Mouse (Mus musculus) heart, postnatal 0 days (tissue): Measurements from ENCODE around the gene Fbxw9. TPM values are rescaled to one million over a fixed set of nuclear protein-coding genes. Genes with fewer than 3 reads are reported as not detected.
A peak's percentile ranks its signal among the peaks of the same experiment; 100 is the strongest.

Experiments
- ATAC-seq: fragments of 200-750 bp; cut with Nextera tagmentation; 2 replicates; pipeline ENCODE4 v1.8.0; 2017; ENCODE audit warnings: low read depth, moderate number of reproducible peaks, moderate library complexity; ENCODE audit not compliant: insufficient read depth
- DNase-seq: peaks from one replicate; pipeline ENCODE4 v3.0.0-alpha.2; 2016; ENCODE audit warnings: low spot score
- H3K27ac ChIP-seq: fragments of 300-500 bp; sonication (generic); 2 replicates; pipeline ENCODE4 v1.5.1; 2014; ENCODE audit warnings: low read depth, mild to moderate bottlenecking
- H3K27me3 ChIP-seq: fragments of 300-500 bp; sonication (generic); 2 replicates; pipeline ENCODE4 v1.6.1; 2014; ENCODE audit warnings: low read length, mixed read lengths; ENCODE audit not compliant: control insufficient read depth, insufficient read depth
- H3K36me3 ChIP-seq: fragments of 300-500 bp; sonication (generic); replicated peaks from 2 replicates; pipeline ENCODE4 v1.6.1; 2014; ENCODE audit warnings: low read length, mixed read lengths; ENCODE audit not compliant: control insufficient read depth, insufficient read depth
- H3K4me1 ChIP-seq: fragments of 300-500 bp; sonication (generic); 2 replicates; pipeline ENCODE4 v1.6.1; 2014; ENCODE audit warnings: antibody characterized with exemption; ENCODE audit not compliant: control insufficient read depth, insufficient read depth
- H3K4me2 ChIP-seq: fragments of 300-500 bp; sonication (generic); 2 replicates; pipeline ENCODE4 v1.6.1; 2014; ENCODE audit warnings: low read depth, mild to moderate bottlenecking, low read length, moderate library complexity
- H3K4me3 ChIP-seq: fragments of 300-500 bp; sonication (generic); 2 replicates; pipeline ENCODE4 v1.5.1; 2014; ENCODE audit warnings: low read depth, low read length
- H3K9ac ChIP-seq: fragments of 300-500 bp; sonication (generic); replicated peaks from 2 replicates; pipeline ENCODE4 v1.6.1; 2014; ENCODE audit warnings: low read depth, low read length, mixed read lengths
- H3K9me3 ChIP-seq: fragments of 300-500 bp; sonication (generic); replicated peaks from 2 replicates; pipeline ENCODE4 v1.6.1; 2016; ENCODE audit warnings: low read length; ENCODE audit not compliant: control insufficient read depth
- CTCF ChIP-seq: IDR thresholded peaks from 2 replicates; pipeline ENCODE4 v1.5.1; 2016; ENCODE audit warnings: antibody characterized with exemption, control low read depth, low read depth
- EP300 ChIP-seq: IDR thresholded peaks from 2 replicates; pipeline ENCODE4 v1.6.1; 2016; ENCODE audit warnings: antibody characterized with exemption, low read depth
- WGBS: fragments of 180-500 bp; shearing (Covaris S2); extraction: QIAGEN DNeasy Blood & Tissue Kit; methylation state at CpG from one replicate; pipeline ENCODE4 v1.1.7; 2014; 5-methylcytosine and 5-hydroxymethylcytosine counted together
- polyA plus RNA-seq: library from polyadenylated mRNA; unstranded; fragments of >200 nt; fragmentation: Nextera tagmentation; extraction: Ambion mirVana; gene quantifications from 2 replicates; pipeline ENCODE4 v1.2.1, GENCODE M21; 2015
- total RNA-seq: library from RNA; depleted of rRNA; stranded (reverse); fragments of >200 nt; gene quantifications from 2 replicates; pipeline ENCODE4 v1.2.3, GENCODE M21; 2014; ENCODE audit warnings: low replicate concordance

The Fbxw9 gene
- total and polyA plus RNA-seq, 2 experiments from 2014 or later = 16.5 to 32.6 TPM

DNA sequence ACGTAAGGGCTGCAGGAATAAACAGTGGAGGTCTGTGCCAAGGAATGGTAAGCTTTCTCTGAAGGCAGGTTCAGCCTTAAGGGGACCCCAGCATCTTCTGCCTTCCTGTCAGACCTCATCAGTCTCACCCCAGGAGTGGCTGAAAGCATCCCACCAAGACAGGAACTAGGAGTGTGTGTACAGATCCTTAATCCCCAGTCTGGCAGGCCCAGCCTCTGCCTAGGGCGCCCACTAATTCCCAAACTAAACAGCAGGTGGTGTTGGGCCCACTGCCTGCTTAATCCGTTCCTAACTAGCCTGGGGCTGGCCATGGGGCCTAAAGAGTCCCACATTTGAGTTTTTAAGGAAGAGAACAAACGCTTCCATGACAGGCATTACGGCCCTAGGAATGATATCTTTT, 42.6 kb upstream of the Fbxw9 start:
- TF ChIP-seq EP300 (no peak), CTCF (no peak)
- Histone ChIP-seq H3K9me3 (no peaks in the 10 kb centered on the region), H3K9ac (no peak overlapping the region), H3K27me3 (peaks cover 23% of the 10 kb centered on the region), H3K4me1 (no peaks in the 10 kb centered on the region), H3K27ac (no peak overlapping the region), H3K4me2 (no peak overlapping the region), H3K4me3 (no peak overlapping the region), H3K36me3 (peaks cover 46% of the 10 kb centered on the region)
- DNase-seq (no peak), ATAC-seq (no peak)
- 53% methylated on average over 5 of the region's 5 CpGs for WGBS

DNA sequence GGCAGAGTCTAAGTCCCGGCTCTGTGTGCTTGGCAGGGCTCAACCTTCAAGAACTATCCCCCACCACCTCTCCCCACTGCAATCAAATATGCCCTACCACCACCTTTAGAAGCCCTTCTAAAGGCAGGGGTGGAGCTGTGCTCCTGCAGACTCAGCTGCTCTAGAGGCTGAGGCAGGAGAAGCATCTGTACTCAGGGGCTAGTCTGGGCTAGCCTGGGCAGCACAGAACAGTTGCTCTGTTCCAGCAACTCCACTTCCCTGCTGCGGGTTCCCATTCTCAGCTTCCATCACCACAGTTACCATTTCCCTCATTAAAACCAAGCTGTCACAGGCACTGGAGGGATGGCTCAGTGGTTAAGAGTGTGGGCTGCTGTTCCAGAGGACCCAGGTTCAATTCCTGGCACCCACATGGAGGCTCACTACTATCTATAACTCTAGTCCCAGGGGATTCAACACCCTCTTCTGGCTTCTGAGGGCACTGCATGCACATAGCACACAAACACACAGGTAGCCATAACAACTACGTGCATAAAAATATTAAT, 38.3 kb upstream of the Fbxw9 start:
- TF ChIP-seq EP300 (no peak), CTCF (no peak)
- 96% methylated on average over 3 of the region's 3 CpGs for WGBS

DNA sequence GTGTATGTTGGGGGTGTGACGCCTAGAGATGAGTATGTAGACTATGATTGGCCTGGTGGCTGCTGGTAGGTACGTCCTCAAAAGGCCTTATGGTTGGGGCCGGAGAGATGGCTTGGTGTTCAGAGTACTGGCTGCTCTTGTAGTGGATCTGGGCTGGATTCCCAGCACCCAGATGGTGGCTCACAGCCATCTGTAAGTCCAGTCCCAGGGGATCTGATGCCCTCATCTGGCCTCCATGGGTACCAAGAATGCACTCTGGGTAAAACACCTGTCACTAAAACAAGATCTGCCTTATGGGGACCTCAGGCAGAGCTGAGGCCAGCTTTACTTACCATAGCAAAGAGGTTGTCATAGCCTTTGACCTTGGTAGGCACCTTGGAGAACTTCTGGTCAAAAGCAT, 36.0 kb upstream of the Fbxw9 start:
- Histone ChIP-seq H3K27ac (no peak overlapping the region), H3K27me3 (no peaks in the 10 kb centered on the region), H3K4me3 (no peak overlapping the region), H3K9me3 (no peaks in the 10 kb centered on the region), H3K4me2 (peak overlapping the region; percentile 91; the same call in 1 of the 2 replicates), H3K9ac (no peak overlapping the region), H3K4me1 (peaks cover 31% of the 10 kb centered on the region), H3K36me3 (peaks cover 43% of the 10 kb centered on the region)
- DNase-seq = no peak
- no peak for ATAC-seq
- TF ChIP-seq EP300 (no peak), CTCF (no peak)
- 95% methylated on average over 3 of the region's 3 CpGs for WGBS

More for the DNA sequence above, 38.3 kb upstream of the Fbxw9 start:
- H3K36me3 ChIP-seq = peaks cover 60% of the 10 kb centered on the region
- H3K4me3 ChIP-seq = no peak overlapping the region
- no peak for ATAC-seq
- H3K9me3 ChIP-seq = no peaks in the 10 kb centered on the region
- H3K27ac ChIP-seq = no peak overlapping the region
- no peak for DNase-seq
- H3K27me3 ChIP-seq = no peaks in the 10 kb centered on the region
- H3K4me1 ChIP-seq = peaks cover 18% of the 10 kb centered on the region
- no peak overlapping the region for H3K9ac ChIP-seq
- H3K4me2 ChIP-seq = no peak overlapping the region

DNA sequence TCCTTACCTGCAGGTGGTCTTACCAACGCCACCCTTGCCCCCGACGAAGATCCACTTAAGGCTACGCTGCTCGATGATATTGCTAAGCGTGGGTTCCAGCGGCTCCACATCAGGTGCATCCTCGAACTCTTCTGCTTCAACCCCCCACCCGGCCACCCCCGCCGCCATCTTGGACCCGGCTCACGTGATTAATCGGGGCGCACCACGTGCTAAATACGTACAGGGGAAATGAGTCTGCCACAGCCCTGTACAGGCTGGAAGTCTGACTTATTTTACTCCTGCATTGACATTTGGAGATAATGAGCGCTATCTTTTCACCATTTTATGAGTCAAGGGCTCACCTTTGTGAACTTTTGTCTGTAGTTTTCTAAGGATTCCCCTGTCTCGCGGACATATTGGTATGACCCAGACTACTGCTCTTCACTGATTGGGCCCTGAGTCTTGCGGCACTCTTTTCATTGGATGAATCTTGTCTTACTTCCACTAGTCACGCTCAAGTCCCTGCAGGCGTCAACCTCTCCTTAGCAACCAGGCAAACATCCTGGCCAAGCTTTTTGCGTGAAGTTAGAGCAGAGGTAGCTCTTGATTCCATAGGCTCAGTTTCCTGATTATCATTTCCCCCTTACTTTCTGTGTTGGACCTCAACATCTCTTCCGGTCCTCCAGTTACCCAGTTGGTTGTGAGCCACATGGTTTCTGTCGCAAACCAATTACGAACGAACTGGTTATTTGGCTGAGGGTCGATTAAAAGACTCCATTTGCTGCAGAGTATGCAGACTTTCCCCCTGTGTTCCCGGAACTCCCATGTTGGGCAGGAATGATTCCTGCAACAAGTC, 34.5 kb upstream of the Fbxw9 start, which contains the start of gene Asna1:
Asna1 (minus strand) TSS at position 184 of the 835 bp plus-strand sequence.
- no peaks in the 10 kb centered on the region for H3K9me3 ChIP-seq
- DNase-seq (peak; percentile 98), ATAC-seq (peak; percentile 84)
- H3K9ac ChIP-seq = peak within 1 kb of the TSS; percentile 67
- H3K27ac ChIP-seq = peak within 1 kb of the TSS; percentile 75
- TF ChIP-seq EP300 (no peak), CTCF (0 out of 2 replicates have a peak, but pooled peaks have one; percentile 0)
- H3K27me3 ChIP-seq = no peaks in the 10 kb centered on the region
- 4% methylated on average over 30 of the region's 30 CpGs for WGBS
- H3K4me3 ChIP-seq = peak within 1 kb of the TSS; percentile 97
- peaks cover 39% of the 10 kb centered on the region for H3K36me3 ChIP-seq
- peak within 1 kb of the TSS; percentile 91 for H3K4me2 ChIP-seq
- peaks cover 31% of the 10 kb centered on the region for H3K4me1 ChIP-seq

DNA sequence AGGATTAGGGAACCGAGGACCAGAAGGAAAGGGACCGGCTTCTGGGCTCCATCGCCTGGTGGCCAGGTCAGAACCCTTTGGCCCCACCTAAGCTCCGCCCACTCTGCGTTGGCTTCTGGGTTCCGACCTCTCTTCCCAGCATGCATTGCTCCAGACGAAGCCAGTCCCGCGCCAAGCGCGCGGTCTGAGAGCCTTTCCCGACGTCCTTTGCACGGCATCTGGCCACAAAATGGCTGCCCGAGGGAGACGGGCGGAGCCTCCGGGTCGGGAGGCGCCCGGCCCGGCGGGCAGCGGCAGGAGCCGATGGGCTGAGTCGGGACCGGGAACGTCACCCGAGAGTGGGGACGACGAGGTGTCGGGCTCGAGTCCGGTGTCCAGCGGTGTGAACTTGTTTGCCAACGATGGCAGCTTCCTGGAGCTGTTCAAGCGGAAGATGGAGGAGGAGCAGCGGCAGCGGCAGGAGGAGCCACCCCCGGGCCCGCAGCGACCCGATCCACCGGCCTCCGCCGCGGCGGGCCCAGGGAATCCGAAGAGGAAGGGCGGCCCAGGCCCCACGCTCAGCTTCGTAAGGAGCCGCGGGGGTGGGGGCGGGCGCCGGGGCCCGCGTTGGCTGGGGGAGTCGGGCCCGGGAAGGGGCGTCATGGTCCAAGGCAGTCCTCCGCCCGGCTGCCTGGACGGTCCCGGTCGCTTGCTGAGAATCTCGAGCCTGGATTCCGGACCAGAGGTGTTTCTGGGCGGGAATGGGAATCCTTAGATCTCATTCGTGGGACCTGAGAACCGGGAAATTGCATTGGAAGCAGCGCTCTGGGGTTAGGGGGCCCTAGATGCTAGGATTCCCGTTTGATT, 33.0 kb upstream of the Fbxw9 start, which contains the start of gene Trir:
Trir (plus strand) TSS at position 154 of the 846 bp plus-strand sequence.
- under 1% methylated on average over 74 of the region's 75 CpGs for WGBS
- TF ChIP-seq EP300 = peak; percentile 46; the same call in 1 of the 2 replicates
- no peak for TF ChIP-seq CTCF
- Histone ChIP-seq H3K4me2 (peak within 1 kb of the TSS; percentile 91), H3K9me3 (no peaks in the 10 kb centered on the region), H3K4me3 (peak within 1 kb of the TSS; percentile 97), H3K4me1 (peaks cover 31% of the 10 kb centered on the region), H3K27me3 (no peaks in the 10 kb centered on the region), H3K27ac (peak within 1 kb of the TSS; percentile 82), H3K36me3 (peaks cover 41% of the 10 kb centered on the region), H3K9ac (peak within 1 kb of the TSS; percentile 98)
- DNase-seq = peak; percentile 98
- ATAC-seq = peak; percentile 85
